Mouse (Mus musculus) C2C12 (cell line): ENCODE data around the gene Mctp1.

ENCODE experiments used
- CEBPB ChIP-seq: IDR thresholded peaks from one replicate; pipeline ENCODE4 v1.6.1; 2011; ENCODE audit warnings: low read depth, mild to moderate bottlenecking, control low read depth, moderate library complexity
- CTCF ChIP-seq: IDR thresholded peaks from one replicate; pipeline ENCODE4 v1.5.1; 2011; ENCODE audit not compliant: control insufficient read depth, insufficient read depth, insufficient read length
- FOSL1 ChIP-seq: IDR thresholded peaks from one replicate; pipeline ENCODE4 v1.8.0; 2011; ENCODE audit warnings: mild to moderate bottlenecking, low read length; ENCODE audit not compliant: poor library complexity, insufficient read depth, severe bottlenecking
- MAX ChIP-seq: IDR thresholded peaks from one replicate; pipeline ENCODE4 v1.6.1; 2011; ENCODE audit warnings: mild to moderate bottlenecking, control low read depth
- MYOD1 ChIP-seq: IDR thresholded peaks from one replicate; pipeline ENCODE4 v1.6.1; 2011; ENCODE audit warnings: low read depth; ENCODE audit not compliant: control insufficient read depth, insufficient read length

GRCm38 (mm10) chr13:76436426-76436825 lies 52.1 kb downstream of the Mctp1 start:
- no peak for TF ChIP-seq CTCF
- no peak for TF ChIP-seq MAX
- TF ChIP-seq MYOD1: no peak
- no peak for TF ChIP-seq FOSL1
- no peak for TF ChIP-seq CEBPB
